Mouse (Mus musculus): ENCODE results near the gene Nudt8.
"Not testable (repeated sequence)": the region's sequence is repeated elsewhere in the genome, so short reads cannot be mapped to it uniquely, and the experiment has no call there.

Gene Nudt8

GRCm38 (mm10) chr19:4013066-4013465 is 12.7 kb downstream of the Nudt8 start:
- no peak for DNase-seq (ENCODE audit: low spot score in 2 of 2)

- DNase-seq (ENCODE audit: low spot score in 2 of 2) = no peak
Measured at GRCm38 (mm10) chr19:4014802-4015201, 14.4 kb downstream of the Nudt8 start.

DNA sequence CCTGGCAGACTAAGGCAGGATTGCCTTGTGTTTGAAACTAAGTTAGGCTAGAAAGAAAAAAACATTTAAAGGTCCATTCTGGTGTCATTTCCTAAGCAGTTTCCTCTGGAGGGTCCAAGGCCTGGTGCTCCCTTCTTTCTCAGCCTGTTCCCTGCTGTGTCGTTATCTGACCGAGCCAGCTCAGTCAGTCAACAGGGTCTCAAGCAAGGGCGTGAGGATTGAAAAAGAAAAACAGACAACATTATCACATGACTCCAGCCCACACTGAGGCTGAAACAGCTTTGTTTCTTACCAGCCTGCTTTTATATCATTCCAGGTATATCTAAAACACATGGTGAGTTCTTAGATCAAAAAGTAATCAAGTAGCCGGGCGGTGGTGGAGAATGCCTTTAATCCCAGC is 15.3 kb downstream of the Nudt8 start:
- no peak for DNase-seq (ENCODE audit: low spot score in 2 of 2)

DNA sequence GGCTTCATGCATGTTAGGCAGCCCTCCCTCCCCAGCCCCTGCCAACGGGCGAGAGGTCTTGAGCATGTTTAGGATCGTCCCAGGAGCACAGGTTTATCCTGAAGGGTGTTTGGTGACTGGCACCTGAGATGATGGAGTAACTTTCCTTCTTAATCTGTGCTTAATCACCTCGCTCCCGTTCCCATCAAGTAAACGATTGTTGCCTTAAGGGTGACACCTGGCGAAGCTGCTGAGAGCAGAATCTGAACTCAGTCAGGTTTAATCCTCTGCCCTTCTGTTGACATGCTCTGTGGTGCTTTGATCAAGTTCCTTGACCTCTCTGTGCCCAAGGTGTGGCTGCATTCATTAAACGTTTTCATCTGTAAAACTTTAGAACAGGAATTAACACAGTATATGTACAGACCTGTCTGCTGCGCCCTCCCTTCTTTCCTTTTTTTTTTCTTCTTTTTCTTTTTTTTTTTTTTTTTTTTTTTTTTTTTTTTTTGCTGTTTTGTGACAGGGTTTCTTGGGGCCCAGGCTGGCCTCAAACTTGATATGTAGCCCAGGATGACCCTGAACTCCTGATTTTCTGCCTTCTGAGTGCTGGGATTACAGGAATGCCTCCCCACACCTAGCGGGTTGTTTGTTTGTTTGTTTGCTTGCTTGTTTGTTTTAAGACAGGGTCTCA is 17.7 kb downstream of the Nudt8 start:
- no peak for DNase-seq (ENCODE audit: low spot score in 2 of 2)

DNA sequence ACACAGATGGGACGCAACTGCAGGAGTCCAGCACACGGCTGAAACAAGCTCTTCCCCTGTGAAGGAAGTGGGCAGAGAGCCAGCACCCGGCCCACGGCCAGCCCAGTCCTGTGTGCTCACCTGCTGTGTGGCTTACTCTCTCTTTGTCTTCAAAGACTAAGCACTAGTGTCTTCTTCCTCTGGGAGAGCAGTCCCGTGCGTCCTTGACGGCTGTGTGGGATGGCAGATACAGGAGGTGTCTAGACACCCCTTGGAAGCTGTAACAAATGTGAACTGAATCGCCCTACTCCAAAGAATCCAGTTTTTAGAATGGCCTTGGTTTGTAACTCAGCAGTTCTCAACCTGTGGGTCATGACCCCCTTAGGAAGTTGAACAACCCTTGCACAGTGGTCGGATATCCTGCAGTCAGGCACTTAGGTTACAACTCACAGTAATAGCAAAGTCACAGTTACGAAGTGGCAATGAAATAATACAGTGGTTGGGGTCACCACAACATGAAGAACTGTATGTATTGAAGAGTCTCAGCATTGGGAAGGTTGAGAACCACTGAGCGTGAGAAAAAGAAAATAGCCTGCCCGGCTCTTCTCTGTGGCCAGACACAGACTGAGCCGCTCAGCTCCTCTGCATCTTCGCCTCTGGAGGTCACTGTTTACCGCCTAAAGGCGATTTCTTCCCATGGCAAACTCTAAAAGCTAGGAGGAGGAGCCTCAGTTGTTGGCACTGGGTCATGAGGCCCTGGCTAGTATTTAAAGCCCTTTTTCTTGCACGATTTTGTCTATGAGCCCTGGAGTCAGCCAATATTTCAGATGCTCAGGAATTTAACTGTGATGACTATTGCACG is 18.6 kb downstream of the Nudt8 start:
- DNase-seq (ENCODE audit: low spot score in 2 of 2) = peak; percentile 81 to 88

DNA sequence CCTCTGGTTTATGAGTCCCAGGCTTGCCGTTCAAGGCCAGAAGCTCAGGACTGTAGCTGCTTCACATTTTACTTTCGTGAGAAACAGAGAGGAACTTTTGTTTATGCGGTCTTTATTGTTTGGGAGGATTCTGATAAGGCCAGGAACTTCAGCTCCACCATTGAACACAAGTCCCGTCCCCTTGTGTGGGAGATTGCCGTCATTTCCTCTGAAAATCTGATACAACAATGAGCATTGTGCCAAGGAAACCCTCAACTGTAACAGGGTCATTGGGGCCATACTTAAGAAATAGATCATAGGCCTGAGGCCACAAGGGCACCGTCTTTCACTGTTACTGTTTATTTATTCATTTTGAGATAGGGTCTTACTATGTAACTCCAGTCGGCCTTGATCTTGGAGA is 22.8 kb downstream of the Nudt8 start:
- no peak for DNase-seq (ENCODE audit: low spot score in 2 of 2)

- DNase-seq (ENCODE audit: low spot score in 2 of 2) = no peak
Measured at GRCm38 (mm10) chr19:4027576-4027975, 27.2 kb downstream of the Nudt8 start.

DNA sequence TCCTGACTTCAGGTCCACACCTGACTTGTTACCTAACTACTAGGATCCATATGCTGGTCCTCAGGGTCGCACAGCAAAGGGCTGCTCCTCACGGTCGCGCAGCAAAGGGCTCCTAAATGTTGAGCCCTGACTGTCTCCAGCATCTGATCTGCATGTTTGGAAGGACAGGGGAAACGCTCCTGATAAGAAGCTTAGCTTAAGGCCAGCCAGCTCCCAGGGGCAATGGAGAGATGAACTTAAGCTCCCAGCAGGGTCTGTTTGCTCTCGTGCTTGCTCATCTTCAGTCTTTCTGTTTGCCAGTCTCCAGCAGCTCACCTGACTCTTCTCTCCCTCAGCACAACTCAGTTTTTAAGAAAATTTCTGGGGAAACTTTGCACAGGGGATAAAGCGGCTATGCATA is 32.3 kb downstream of the Nudt8 start:
- DNase-seq (ENCODE audit: low spot score in 2 of 2) = no peak

- no peak for DNase-seq (ENCODE audit: low spot score in 2 of 2)
Measured at GRCm38 (mm10) chr19:4033298-4033697, 32.9 kb downstream of the Nudt8 start.

- DNase-seq (ENCODE audit: low spot score in 2 of 2) = no peak
Measured at GRCm38 (mm10) chr19:4033742-4034141, 33.4 kb downstream of the Nudt8 start.

- no peak for DNase-seq (ENCODE audit: low spot score in 2 of 2)
Measured at GRCm38 (mm10) chr19:4036327-4037045, 36.1 kb downstream of the Nudt8 start.

GRCm38 (mm10) chr19:4037154-4037787 is 36.9 kb downstream of the Nudt8 start:
- DNase-seq (ENCODE audit: low spot score in 2 of 2) = not testable (repeated sequence)

DNA sequence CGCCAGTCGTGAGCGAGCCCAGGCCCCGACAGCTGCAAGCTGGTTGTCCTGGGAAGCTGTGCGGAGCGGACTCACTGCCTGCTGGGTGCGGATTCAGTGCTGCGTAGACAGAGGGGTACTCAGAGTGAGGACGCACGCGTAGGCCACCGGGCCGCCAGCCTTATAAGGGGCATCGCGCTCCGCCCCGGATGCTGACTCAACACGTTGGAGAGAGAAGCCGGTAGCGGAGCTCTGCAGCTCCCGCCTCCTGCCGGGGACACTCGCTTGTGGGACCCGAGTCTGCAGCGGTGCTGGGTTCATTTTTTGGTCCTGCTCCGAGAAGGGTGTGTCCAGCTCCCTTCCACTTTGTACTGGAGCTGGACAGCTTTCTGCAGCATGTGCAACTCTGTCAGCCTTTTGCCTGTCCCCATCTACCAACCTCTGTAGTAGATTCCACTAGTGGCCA is 37.4 kb downstream of the Nudt8 start, which contains the start of gene Gstp1:
Gene Gstp1, minus strand, starts transcription at position 198 of the 445 bp plus-strand sequence.
- peak; percentile 86 to 91 for DNase-seq (ENCODE audit: low spot score in 2 of 2)

DNA sequence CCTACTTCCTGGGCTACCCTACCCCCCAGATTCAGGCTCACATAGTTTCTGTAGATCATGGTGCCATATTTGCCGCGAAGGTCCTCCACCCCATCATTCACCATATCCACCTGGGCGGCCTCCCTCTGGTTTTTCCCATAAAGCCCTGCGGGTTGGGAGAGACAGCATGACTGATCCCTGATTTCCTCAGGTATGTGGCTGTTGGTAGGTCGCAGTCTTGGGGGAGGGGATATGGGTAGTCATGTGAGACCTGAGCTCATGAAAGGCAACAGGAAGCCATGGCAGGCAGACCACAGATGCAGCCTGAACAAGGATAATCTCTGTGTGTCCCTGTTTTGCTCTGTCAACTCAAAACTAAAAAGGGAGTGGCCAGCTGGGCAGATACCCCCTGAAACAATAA is 40.6 kb downstream of the Nudt8 start:
- not testable (repeated sequence) for DNase-seq (ENCODE audit: low spot score in 2 of 2)

DNA sequence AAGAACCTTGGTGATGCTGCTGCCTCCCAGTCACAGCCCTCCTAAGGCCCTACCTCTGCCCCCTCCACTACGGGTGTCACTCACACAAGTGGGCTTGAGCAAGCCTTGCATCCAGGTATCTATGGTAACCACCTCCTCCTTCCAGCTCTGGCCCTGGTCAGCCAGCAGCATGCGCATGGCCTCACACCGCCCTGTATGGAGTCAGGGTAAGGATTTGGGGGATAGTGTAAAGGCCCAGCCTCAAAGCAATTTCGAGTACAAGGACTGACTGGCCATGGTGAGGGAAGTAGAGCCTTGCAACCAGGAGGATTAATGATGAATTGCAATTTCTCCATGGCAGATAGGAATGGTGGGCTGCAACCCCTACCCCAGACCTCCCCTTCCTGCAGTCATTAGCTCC is 41.1 kb downstream of the Nudt8 start:
- not testable (repeated sequence) for DNase-seq (ENCODE audit: low spot score in 2 of 2)

- DNase-seq (ENCODE audit: low spot score in 2 of 2) = peak; percentile 42 to 65
Measured at GRCm38 (mm10) chr19:4042124-4042523, 41.7 kb downstream of the Nudt8 start.

- DNase-seq (ENCODE audit: low spot score in 2 of 2) = not testable (repeated sequence)
Measured at GRCm38 (mm10) chr19:4044109-4044508, 43.7 kb downstream of the Nudt8 start.

- DNase-seq (ENCODE audit: low spot score in 2 of 2) = peak; percentile 76 to 87
Measured at GRCm38 (mm10) chr19:4045966-4046865, 45.8 kb downstream of the Nudt8 start, which contains the start of gene Gstp2. Gene Gstp2, minus strand, starts transcription at chr19:4046023.

DNA sequence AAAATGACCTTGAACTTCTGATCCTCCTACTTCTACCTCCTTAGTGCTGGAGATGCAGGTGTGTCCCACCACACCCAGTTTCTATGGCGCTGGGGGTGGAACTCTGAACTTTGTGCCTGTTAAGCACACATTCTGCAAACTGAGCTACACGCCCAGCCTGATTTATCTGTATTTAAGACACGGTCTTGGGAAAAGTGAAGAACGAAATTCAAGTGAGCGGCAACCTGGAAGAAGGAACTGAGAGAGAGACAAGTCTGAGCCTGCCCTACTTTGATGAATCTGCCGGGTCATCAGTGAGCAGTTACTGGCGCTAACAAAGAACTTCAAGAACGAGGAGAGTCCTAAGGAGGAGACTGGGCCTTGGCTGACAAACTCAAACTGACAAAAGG is 46.5 kb downstream of the Nudt8 start:
- DNase-seq (ENCODE audit: low spot score in 2 of 2) = peak in 1 of 2 experiments; percentile 31

GRCm38 (mm10) chr19:4047859-4048258 is 47.5 kb downstream of the Nudt8 start:
- DNase-seq (ENCODE audit: low spot score in 2 of 2) = peak; percentile 59 to 77

DNA sequence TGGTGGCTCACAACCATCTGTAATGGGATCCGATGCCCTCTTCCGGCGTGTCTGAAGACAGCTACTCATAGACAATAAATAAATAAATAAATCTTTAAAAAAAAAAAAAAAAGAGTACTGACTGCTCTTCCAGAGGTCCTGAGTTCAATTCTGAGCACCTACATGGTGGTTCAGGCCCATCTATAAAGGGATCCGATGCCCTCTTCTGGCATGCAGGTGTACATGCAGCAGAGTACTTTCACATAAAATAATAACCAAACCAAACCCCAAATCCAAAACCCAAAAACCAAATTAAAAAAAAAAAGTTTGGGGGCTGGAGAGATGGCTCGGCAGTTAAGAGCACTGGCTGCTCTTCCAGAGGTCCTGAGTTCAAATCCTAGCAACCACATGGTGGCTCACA is 48.7 kb downstream of the Nudt8 start:
- not testable (repeated sequence) for DNase-seq (ENCODE audit: low spot score in 2 of 2)

Measured in urinary bladder, postnatal 36 days (tissue).